Mouse (Mus musculus) ovary, postnatal 14 days (tissue): ENCODE results near the gene Serpina3f.
A peak's percentile ranks its signal among the peaks of the same experiment; 100 is the strongest.
"Not testable (repeated sequence)": the region's sequence is repeated elsewhere in the genome, so short reads cannot be mapped to it uniquely, and the experiment has no call there.

Source experiments
- DNase-seq: peaks from one replicate; pipeline ENCODE4 v3.0.0; 2022; ENCODE audit warnings: low spot score

Serpina3f gene

DNA sequence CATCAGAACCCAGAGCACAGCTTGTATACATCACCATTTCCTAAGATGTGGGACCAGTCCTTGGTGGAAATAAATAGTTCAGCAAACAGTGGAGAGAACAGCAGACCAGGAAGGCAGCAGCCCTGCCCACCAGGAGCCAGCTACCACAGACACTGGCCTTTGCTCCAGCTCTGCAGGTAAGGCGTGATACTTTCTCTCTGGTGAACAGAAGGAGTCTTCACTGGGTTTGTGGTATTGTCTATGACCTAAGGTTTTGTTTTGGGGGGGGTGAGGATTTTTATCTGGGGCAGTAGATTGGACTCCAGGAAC lies at the start of gene Serpina3f:
TSS of gene Serpina3f (plus strand) at position 100 of the 309 bp plus-strand sequence.
- DNase-seq, result no peak

DNA sequence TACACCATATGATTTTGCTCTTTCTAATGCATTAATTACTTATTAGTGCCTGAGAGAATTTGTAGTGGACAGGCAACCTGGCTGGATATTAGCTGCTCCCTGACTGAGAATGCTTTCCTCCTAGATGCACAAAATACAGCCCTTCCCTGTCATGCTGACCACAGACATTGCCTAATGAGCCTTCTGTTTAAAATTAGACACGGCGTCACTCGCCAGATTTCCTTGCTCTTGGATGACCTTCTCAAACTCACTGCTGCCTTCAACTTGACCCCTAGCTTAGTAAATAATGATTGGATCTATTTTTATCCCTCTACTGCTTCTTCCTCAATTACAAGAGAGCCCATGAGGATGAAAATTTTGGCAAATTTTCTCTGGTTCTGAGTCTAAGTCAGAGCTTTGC lies 39.6 kb upstream of the Serpina3f start:
- DNase-seq, result no peak

- DNase-seq, result no peak
These were observed 38.7 kb upstream of the Serpina3f start for GRCm38 (mm10) chr12:104175636-104176035.

DNA sequence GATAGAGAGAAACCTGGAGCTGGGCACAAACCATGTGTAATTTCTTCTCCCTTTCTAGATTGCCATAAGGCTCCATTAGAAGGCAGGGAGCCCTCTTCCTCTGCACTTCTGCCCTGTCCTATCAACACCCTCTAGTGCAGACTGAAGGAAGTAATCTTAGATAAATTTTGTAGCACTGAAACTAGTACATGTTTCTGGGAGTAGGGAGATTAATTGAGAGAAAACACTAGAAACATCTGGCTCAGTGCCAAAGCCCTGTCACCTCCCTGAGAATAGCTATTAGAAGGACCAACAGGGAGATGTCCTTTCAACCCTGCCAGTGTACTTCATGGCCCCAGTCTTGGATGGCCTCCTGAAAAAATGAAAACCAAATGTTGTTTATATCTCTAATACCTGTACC lies 35.8 kb upstream of the Serpina3f start:
- DNase-seq, result no peak

DNA sequence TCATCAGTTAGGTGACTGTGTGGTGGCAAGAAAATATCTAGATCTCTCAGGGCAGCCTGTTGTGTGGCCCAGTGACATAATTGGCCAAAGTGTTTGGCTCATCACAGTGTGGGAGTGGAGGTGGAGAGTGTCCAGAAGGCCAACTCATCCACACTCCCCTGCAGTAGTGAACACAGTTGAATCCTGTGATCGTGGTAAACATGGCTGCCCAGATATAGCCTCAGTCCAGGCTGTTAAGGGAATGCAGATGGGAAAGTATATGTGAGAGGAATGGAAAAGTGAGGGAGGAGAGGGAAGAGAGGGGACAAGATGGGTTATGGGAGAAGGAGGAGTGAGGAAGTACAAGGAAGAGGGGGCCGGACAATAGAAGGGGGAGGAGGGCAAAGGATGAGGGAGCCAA lies 35.4 kb upstream of the Serpina3f start:
- DNase-seq, result no peak

DNA sequence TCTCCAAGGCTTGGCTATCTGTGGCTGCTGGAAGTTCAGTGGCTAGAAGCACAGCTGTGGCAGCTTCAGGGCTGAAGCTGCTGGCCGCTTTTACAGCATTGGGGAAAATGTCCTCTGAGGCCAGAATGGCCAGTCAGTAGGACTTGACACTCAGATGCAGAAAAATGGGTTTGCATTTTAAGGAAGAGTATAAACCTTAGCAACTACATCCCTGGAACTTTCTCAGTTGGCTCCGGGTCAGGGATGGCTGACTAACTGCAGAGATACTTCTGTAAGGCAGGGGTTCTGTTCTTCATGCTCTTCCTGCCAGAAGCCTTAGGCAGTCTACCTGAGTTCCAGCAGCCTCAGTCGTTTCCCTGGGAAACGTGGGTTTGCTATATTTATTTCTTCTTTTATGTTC lies 29.3 kb upstream of the Serpina3f start:
- DNase-seq, result no peak

DNA sequence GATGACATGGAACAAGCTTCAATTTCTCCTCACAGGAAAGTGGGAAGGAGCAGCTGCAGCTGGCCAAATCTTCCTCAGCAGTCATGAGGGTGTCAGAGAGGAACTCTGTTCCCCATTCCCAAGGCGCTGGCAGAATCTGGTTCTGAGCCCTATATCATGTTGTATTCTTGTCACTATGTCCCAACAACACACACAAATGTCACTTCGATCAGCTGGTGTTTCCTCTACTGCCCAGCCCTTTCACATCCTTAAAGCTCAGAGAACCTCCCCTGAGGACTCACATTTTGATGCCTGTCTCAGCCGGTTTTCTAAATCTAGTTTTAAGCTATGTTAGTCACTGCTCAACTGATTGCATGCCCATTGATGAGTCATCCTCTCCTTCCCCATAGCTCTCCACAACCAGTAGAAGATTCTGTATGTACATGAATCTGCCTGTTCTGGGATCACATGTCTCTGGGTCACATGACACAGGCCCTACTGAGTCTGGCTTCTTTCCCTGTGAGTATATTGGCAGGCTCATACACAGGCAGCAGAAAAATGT lies 28.2 kb upstream of the Serpina3f start:
- no peak for DNase-seq

DNA sequence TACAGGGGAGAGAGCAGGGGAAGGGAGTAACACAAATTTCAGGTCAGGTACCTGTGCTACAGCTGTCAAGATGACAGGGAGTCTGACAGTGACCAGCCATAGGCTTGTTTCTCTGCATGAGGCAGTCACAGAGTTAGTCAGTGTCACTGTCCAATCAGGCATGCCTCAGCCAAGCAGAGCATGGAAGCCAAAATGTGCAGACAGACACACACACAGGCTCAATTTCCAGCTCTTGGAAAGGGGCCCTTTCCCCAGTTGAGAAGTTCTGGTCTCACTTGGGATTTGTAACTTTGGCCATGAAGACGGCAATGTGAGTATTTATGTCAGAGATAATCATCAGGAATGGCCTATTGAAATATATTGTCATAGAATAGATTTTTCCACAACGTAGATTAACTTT lies 25.1 kb upstream of the Serpina3f start:
- no peak for DNase-seq

DNA sequence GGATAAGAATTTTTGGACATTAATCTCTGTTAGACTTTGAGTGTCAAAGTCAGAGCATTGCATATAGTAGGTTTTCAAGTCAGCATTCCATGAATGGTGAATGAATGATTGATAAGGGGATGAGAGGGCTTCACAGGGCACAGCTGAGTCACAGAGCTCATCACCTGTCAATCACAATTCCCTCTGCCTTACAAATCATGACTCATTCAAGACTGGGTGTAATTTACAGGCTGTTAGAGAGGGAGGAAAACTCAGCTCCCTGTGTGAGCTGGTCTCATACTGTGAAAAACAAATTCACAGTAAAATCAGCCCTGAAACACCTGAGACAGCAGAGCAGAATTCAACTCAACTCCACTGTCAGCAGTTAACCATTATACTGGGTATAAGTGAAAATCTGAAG lies 23.5 kb upstream of the Serpina3f start:
- DNase-seq, result no peak

DNA sequence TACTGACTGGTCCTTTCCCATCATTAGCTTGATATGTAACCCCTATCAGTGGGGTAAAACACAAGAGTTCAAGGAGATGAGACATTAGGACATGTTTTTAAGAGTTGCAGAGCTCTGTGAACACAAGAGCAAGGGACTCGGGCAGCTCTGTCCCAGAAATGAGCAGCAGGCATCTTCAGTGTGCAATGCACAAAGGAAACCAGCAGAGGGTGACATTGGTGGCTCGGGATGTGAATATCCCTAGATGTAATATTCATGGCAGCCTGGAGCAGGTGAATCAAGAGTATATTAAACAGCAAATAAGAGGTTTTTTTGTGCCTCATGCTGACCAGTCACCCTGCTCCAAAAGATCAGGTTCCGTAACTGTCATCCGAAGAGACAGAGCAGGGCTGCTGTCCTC lies 5.2 kb upstream of the Serpina3f start:
- DNase-seq, result no peak

DNA sequence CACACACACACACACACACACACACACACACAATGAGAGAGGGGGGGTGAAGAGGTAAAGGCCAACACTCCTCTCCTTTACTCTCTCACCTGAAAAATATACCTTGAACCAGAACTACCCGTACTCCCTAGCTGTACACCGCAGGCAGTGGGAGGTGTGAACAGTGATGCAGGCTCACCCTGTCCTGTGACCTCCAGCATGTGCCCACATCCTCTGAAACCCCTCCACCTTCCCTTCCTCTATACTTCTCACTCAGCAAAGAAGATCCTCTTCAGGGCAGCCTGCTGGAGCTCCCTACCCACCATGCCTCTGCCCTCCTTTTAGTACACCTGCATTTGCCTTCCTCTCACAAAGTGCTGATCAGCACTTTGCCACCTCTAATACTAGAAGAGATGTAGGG lies 4.5 kb upstream of the Serpina3f start:
- DNase-seq, result no peak

- no peak for DNase-seq
These were observed 477 bp upstream of the Serpina3f start for GRCm38 (mm10) chr12:104213689-104214444.

- DNase-seq, result no peak
These were observed 905 bp downstream of the Serpina3f start for GRCm38 (mm10) chr12:104215249-104215648.

DNA sequence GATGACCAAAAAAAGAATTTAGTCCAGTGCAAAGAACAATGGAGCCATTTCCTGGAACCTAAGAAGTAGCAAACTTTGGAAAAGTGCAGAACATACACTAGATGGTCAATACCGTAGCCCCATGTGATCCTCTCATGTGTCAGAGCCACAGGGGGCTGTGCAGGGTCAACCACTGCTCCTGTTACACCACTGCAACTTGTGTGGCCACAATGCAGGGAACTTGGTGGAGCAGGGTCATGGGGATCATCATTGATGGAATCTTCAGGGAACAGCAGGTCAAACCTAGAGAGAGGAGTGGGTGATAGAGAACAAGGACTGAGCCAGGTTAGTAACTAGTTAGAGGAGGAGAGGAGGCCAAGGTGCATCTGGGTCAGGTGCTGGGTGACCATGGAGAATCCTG lies 7.3 kb downstream of the Serpina3f start:
- DNase-seq, result no peak

DNA sequence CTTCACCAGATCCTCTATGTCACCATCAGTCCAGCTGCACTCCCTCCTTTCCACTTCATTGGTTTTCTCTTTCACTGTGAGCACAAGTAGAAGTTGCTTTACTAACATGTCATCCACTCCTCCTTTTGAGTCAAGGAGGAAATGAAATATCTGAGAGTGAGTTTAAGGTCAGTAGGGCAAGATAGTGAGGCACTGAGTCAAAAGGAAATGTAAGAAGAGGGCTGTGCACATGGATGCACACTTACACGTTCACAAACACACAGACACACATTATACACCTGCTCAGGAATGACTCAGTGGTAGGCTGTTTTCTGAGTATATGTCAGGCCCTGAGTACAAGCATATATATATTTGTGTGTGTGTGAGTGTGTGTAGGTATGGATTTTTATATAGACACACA lies 9.3 kb downstream of the Serpina3f start:
- no peak for DNase-seq

DNA sequence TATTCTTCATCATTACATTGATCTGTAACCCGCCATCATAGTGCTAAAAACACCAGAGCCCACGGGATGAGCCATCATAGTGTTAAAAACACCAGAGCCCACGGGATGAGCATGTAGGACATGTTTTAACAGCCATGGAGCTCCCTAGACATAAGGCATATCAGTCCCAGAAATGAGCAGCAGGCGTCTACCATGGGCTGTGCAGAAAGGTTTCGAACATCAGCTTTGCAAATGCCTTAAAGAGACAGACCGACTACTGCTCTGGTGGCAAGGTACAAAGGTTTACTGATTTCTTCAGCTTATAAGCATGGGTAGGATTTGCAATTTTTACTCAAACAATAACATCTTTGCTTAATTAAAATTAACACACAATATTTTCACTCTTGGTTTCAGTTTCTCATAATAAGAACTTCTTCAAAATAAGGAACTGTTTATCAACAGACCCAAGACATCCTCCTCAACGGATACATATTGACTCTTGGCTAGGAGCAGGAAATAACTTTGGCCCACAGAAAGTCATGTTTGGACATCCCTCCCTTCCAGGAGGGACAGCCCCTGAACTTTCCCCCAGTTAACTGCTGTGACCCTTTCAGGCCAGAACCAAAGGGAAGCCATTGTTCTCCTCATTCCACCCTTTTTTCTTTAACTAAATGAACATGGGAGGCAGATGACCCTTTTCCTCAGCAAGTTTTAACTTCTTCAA lies 10.4 kb downstream of the Serpina3f start:
- DNase-seq, result no peak

- no peak for DNase-seq
These were observed 16.4 kb downstream of the Serpina3f start for GRCm38 (mm10) chr12:104230762-104231161.

- DNase-seq, result no peak
These were observed 21.6 kb downstream of the Serpina3f start, which contains the start of gene Serpina3g for GRCm38 (mm10) chr12:104235915-104236314. Gene Serpina3g (plus strand): TSS chr12:104236245.

GRCm38 (mm10) chr12:104238048-104238447 lies 23.7 kb downstream of the Serpina3f start:
- DNase-seq, result not testable (repeated sequence)

DNA sequence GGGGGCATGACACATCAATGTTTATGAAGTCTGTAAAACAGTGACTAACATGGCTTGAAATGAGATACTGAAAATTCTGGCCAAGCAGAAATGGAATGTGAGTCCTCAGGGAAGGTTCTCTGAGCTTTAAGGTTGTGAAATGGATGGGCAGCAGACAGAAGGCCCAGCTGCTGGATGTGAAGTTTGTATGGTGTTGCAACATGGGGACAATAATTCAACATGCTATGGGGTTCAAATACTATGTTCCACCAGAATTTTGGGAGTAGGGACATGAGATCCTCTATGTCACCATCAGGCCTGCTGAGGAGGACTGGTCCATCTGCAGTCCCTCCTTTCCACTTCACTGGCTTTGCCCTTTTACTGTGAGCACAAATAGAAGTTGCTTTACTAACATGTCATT lies 29.0 kb downstream of the Serpina3f start:
- no peak for DNase-seq

- peak; percentile 14 for DNase-seq
These were observed 30.7 kb downstream of the Serpina3f start for GRCm38 (mm10) chr12:104245092-104245491.

GRCm38 (mm10) chr12:104245595-104245994 lies 31.3 kb downstream of the Serpina3f start:
- DNase-seq, result no peak

DNA sequence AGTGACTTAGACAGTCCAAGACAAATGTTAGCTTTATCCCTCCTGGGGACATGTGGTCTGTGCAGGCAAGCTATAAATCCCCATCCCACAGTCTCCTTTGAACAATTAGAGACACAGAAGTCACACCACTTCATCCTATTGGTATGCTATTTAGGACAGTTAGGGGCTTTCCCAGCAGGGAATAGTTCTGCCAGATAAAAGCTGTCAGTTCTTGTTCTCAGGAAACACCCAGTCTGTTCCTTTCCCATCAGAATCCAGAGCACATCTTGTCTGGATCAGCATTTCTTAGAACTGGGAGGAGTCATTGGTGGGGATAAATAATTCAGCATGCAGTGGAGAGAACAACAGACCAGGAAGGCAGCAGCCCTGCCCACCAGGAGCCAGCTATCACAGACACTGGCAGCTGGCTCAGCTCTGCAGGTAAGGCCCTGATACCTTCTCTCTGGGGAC lies 33.2 kb downstream of the Serpina3f start:
- DNase-seq, result no peak
